Mouse (Mus musculus) lung, adult 2 months (tissue): ENCODE measurements around the gene Camta1.

Experiments used
- CTCF ChIP-seq: fragments of 200-500 bp; IDR thresholded peaks from 2 replicates; pipeline ENCODE4 v1.5.1; 2011; ENCODE audit warnings: mild to moderate bottlenecking, low read length, control low read depth; ENCODE audit not compliant: insufficient read depth
- POLR2A ChIP-seq: fragments of 200-500 bp; IDR thresholded peaks from 2 replicates; pipeline ENCODE4 v1.6.1; 2011; ENCODE audit warnings: low read depth, mild to moderate bottlenecking, control low read depth, low read length, borderline replicate concordance; ENCODE audit errors: extremely low read depth

GRCm38 (mm10) chr4:150889273-150889954, 972.3 kb downstream of the Camta1 start:
- TF ChIP-seq POLR2A: no peak
- no peak for TF ChIP-seq CTCF
